Mouse (Mus musculus) ES-Bruce4 (cell line): ENCODE data around the gene Ppp4r4.

Experiments used
- CTCF ChIP-seq: IDR thresholded peaks from one replicate; pipeline ENCODE4 v1.8.1; 2011; ENCODE audit warnings: low read depth, low read length
- POLR2A ChIP-seq: IDR thresholded peaks from one replicate; pipeline ENCODE4 v1.8.1; 2011; ENCODE audit warnings: low read length; ENCODE audit not compliant: insufficient read depth

- TF ChIP-seq CTCF (peak; percentile 38), POLR2A (no peak)
Observed at GRCm38 (mm10) chr12:103492767-103493166, 39.3 kb upstream of the Ppp4r4 start.
